Mouse (Mus musculus): ENCODE data around the gene Zfhx3.

Gene Zfhx3

GRCm38 (mm10) chr8:108017727-108018126 is 75.3 kb downstream of the Zfhx3 start:
- no peak for DNase-seq (ENCODE audit: low spot score in 2 of 2)

- DNase-seq (ENCODE audit: low spot score in 2 of 2): no peak
Measured at GRCm38 (mm10) chr8:108019651-108020050, 77.2 kb downstream of the Zfhx3 start.

GRCm38 (mm10) chr8:108022404-108022803 is 80.0 kb downstream of the Zfhx3 start:
- no peak for DNase-seq (ENCODE audit: low spot score in 2 of 2)

GRCm38 (mm10) chr8:108024331-108024730 is 81.9 kb downstream of the Zfhx3 start:
- DNase-seq (ENCODE audit: low spot score in 2 of 2): peak in 1 of 2 experiments; percentile 2

GRCm38 (mm10) chr8:108025249-108025648 is 82.8 kb downstream of the Zfhx3 start:
- DNase-seq (ENCODE audit: low spot score in 2 of 2): no peak

- no peak for DNase-seq (ENCODE audit: low spot score in 2 of 2)
Measured at GRCm38 (mm10) chr8:108026557-108027440, 84.4 kb downstream of the Zfhx3 start.

GRCm38 (mm10) chr8:108027561-108028025 is 85.1 kb downstream of the Zfhx3 start:
- DNase-seq (ENCODE audit: low spot score in 2 of 2): no peak

GRCm38 (mm10) chr8:108028440-108028839 is 86.0 kb downstream of the Zfhx3 start:
- no peak for DNase-seq (ENCODE audit: low spot score in 2 of 2)

- DNase-seq (ENCODE audit: low spot score in 2 of 2): no peak
Measured at GRCm38 (mm10) chr8:108031159-108031558, 88.7 kb downstream of the Zfhx3 start.

GRCm38 (mm10) chr8:108034070-108034469 is 91.6 kb downstream of the Zfhx3 start:
- DNase-seq (ENCODE audit: low spot score in 2 of 2): no peak

GRCm38 (mm10) chr8:108034726-108035125 is 92.3 kb downstream of the Zfhx3 start:
- DNase-seq (ENCODE audit: low spot score in 2 of 2): no peak

- no peak for DNase-seq (ENCODE audit: low spot score in 2 of 2)
Measured at GRCm38 (mm10) chr8:108043618-108044017, 101.2 kb downstream of the Zfhx3 start.

- DNase-seq (ENCODE audit: low spot score in 2 of 2): no peak
Measured at GRCm38 (mm10) chr8:108044185-108044584, 101.7 kb downstream of the Zfhx3 start.

- no peak for DNase-seq (ENCODE audit: low spot score in 2 of 2)
Measured at GRCm38 (mm10) chr8:108056241-108056640, 113.8 kb downstream of the Zfhx3 start.

- no peak for DNase-seq (ENCODE audit: low spot score in 2 of 2)
Measured at GRCm38 (mm10) chr8:108061972-108062371, 119.5 kb downstream of the Zfhx3 start.

GRCm38 (mm10) chr8:108067111-108067510 is 124.7 kb downstream of the Zfhx3 start:
- no peak for DNase-seq (ENCODE audit: low spot score in 2 of 2)

- no peak for DNase-seq (ENCODE audit: low spot score in 2 of 2)
Measured at GRCm38 (mm10) chr8:108068195-108068594, 125.8 kb downstream of the Zfhx3 start.

GRCm38 (mm10) chr8:108070438-108070837 is 128.0 kb downstream of the Zfhx3 start:
- no peak for DNase-seq (ENCODE audit: low spot score in 2 of 2)

- no peak for DNase-seq (ENCODE audit: low spot score in 2 of 2)
Measured at GRCm38 (mm10) chr8:108072126-108072746, 129.8 kb downstream of the Zfhx3 start.

- no peak for DNase-seq (ENCODE audit: low spot score in 2 of 2)
Measured at GRCm38 (mm10) chr8:108072853-108073252, 130.4 kb downstream of the Zfhx3 start.

- DNase-seq (ENCODE audit: low spot score in 2 of 2): no peak
Measured at GRCm38 (mm10) chr8:108075176-108075575, 132.7 kb downstream of the Zfhx3 start.

- DNase-seq (ENCODE audit: low spot score in 2 of 2): no peak
Measured at GRCm38 (mm10) chr8:108078726-108079125, 136.3 kb downstream of the Zfhx3 start.

GRCm38 (mm10) chr8:108086913-108087312 is 144.5 kb downstream of the Zfhx3 start:
- DNase-seq (ENCODE audit: low spot score in 2 of 2): no peak

Measured in frontal cortex, postnatal 36 days (tissue).